Mouse (Mus musculus): ENCODE data around the gene Pgm2.

DNA sequence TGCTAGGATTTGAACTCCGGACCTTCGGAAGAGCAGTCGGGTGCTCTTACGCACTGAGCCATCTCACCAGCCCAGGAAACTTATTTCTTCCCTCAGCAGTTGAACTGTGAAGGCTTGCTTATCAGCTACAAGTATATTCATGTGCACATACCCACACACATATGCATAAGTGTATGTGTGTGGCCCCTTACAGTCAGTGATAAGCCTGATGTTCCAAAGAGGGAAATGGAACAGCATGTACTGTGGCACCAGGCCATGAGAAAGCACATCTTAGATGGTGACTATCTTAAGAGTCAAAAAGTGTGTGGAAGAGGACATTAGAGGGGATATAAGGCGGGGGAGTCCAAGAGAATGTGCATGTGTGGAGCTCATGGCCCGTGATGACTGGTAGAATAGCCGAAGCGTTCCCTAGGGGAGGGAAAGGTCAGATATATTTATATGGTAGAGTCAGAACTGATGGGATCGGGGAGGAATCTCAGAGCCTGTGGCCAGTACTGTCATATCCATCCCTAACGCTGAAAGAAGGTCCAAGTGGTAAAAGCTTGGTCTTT lies 76.3 kb downstream of the Pgm2 start:
- no peak for TF ChIP-seq CTCF (IDR thresholded peaks at IDR 0.05; ENCODE audit: low read depth, low read length)
- TF ChIP-seq POLR2A (IDR thresholded peaks at IDR 0.05; ENCODE audit: insufficient read depth, low read length), result no peak
- TF ChIP-seq EP300 (IDR thresholded peaks at IDR 0.05; ENCODE audit: insufficient read depth, low read depth, low read length), result no peak
